Mouse (Mus musculus) urinary bladder, adult 18-20 months (tissue): Measurements from ENCODE around the gene Adam1a.

ENCODE experiments used
- DNase-seq, 2 experiments: peaks; one replicate each; pipeline ENCODE4 v3.0.0; 2022; ENCODE audit warnings: low spot score in 2 of 2, mixed read lengths in 2 of 2

Adam1a gene

GRCm38 (mm10) chr5:121544910-121545792 is at the start of gene Adam1a, which contains the start of gene Gm42878:
Adam1a (minus strand) TSS chr5:121545482.
Gm42878 (minus strand) TSS chr5:121545482.
- DNase-seq: peak; percentile 13 to 37

- no peak for DNase-seq
Measured at GRCm38 (mm10) chr5:121594714-121595313, 49.5 kb upstream of the Adam1a start.

GRCm38 (mm10) chr5:121593451-121594401 is 48.4 kb upstream of the Adam1a start, which contains the start of gene Aldh2:
Aldh2 (minus strand) TSS chr5:121593824.
- DNase-seq: peak; percentile 69 to 87

GRCm38 (mm10) chr5:121592816-121593407 is 47.6 kb upstream of the Adam1a start:
- no peak for DNase-seq

- DNase-seq: no peak
Measured at GRCm38 (mm10) chr5:121592064-121592815, 47.0 kb upstream of the Adam1a start.

- peak in 1 of 2 experiments; percentile 25 for DNase-seq
Measured at GRCm38 (mm10) chr5:121591417-121592063, 46.3 kb upstream of the Adam1a start.

- DNase-seq: no peak
Measured at GRCm38 (mm10) chr5:121589928-121590327, 44.6 kb upstream of the Adam1a start.

GRCm38 (mm10) chr5:121586400-121587039 is 41.2 kb upstream of the Adam1a start:
- DNase-seq: peak in 1 of 2 experiments; percentile 56

GRCm38 (mm10) chr5:121585699-121586098 is 40.4 kb upstream of the Adam1a start:
- no peak for DNase-seq

- DNase-seq: no peak
Measured at GRCm38 (mm10) chr5:121585005-121585404, 39.7 kb upstream of the Adam1a start.

- DNase-seq: peak; percentile 71 to 90
Measured at GRCm38 (mm10) chr5:121583765-121584501, 38.7 kb upstream of the Adam1a start.

- no peak for DNase-seq
Measured at GRCm38 (mm10) chr5:121581945-121582344, 36.7 kb upstream of the Adam1a start.

GRCm38 (mm10) chr5:121576927-121577488 is 31.7 kb upstream of the Adam1a start:
- no peak for DNase-seq

- no peak for DNase-seq
Measured at GRCm38 (mm10) chr5:121575867-121576266, 30.6 kb upstream of the Adam1a start.

GRCm38 (mm10) chr5:121574145-121574544 is 28.9 kb upstream of the Adam1a start:
- DNase-seq: no peak

- DNase-seq: no peak
Measured at GRCm38 (mm10) chr5:121570787-121571186, 25.5 kb upstream of the Adam1a start.

- DNase-seq: no peak
Measured at GRCm38 (mm10) chr5:121569881-121570420, 24.7 kb upstream of the Adam1a start.

- no peak for DNase-seq
Measured at GRCm38 (mm10) chr5:121566035-121566681, 20.9 kb upstream of the Adam1a start.
